Mouse (Mus musculus) thymus, adult 2 months (tissue): Measurements from ENCODE around the gene Appl1. TPM values are rescaled to one million over a fixed set of nuclear protein-coding genes. Genes with fewer than 3 reads are reported as not detected.
"Not testable (repeated sequence)": the region's sequence is repeated elsewhere in the genome, so short reads cannot be mapped to it uniquely, and the experiment has no call there.

Experiments
- DNase-seq: peaks from one replicate; pipeline ENCODE4 v3.0.0; 2021
- H3K27ac ChIP-seq: fragments of 200-500 bp; 2 replicates; pipeline ENCODE4 v1.5.1; 2012; ENCODE audit warnings: low read length, control low read depth; ENCODE audit not compliant: control insufficient read depth, insufficient read depth
- H3K27me3 ChIP-seq: fragments of 200-500 bp; 2 replicates; pipeline ENCODE4 v1.6.1; 2012; ENCODE audit warnings: mild to moderate bottlenecking, low read length, moderate library complexity, mixed read lengths; ENCODE audit not compliant: control insufficient read depth, insufficient read depth
- H3K36me3 ChIP-seq: fragments of 200-500 bp; 2 replicates; pipeline ENCODE4 v1.6.1; 2012; ENCODE audit warnings: mild to moderate bottlenecking, low read length, moderate library complexity; ENCODE audit not compliant: control insufficient read depth, insufficient read depth
- H3K4me1 ChIP-seq: fragments of 200-500 bp; replicated peaks from 2 replicates; pipeline ENCODE4 v1.6.1; 2012; ENCODE audit warnings: low read length; ENCODE audit not compliant: control insufficient read depth, insufficient read depth
- H3K4me3 ChIP-seq: fragments of 200-500 bp; 2 replicates; pipeline ENCODE4 v1.5.1; 2012; ENCODE audit warnings: mild to moderate bottlenecking, low read length, control low read depth, moderate library complexity; ENCODE audit not compliant: control insufficient read depth, insufficient read depth
- CTCF ChIP-seq: fragments of 200-500 bp; IDR thresholded peaks from 2 replicates; pipeline ENCODE4 v1.5.1; 2012; ENCODE audit warnings: mild to moderate bottlenecking, control low read depth, low read length, moderate library complexity, borderline replicate concordance; ENCODE audit not compliant: control insufficient read depth, poor library complexity, insufficient read depth; ENCODE audit errors: extremely low read depth
- POLR2A ChIP-seq: fragments of 200-500 bp; IDR thresholded peaks from 2 replicates; pipeline ENCODE4 v1.6.1; 2012; ENCODE audit warnings: mild to moderate bottlenecking, low read length, control low read depth, moderate library complexity; ENCODE audit not compliant: control insufficient read depth, poor library complexity, insufficient read depth; ENCODE audit errors: extremely low read depth
- WGBS: fragments of 180-500 bp; shearing (Covaris S2); methylation state at CpG from one replicate; pipeline ENCODE4 v1.1.7; 2018; 5-methylcytosine and 5-hydroxymethylcytosine counted together
- polyA plus RNA-seq: library from polyadenylated mRNA; depleted of rRNA; stranded (reverse); fragments of >200 nt; gene quantifications from 2 replicates; pipeline ENCODE4 v1.2.3, GENCODE M21; 2012

The Appl1 gene
- polyA plus RNA-seq, 1 experiment, result 10.7 TPM

GRCm38 (mm10) chr14:26934891-26935290, 36.1 kb downstream of the Appl1 start:
- H3K27ac ChIP-seq, result no peak overlapping the region
- no peak for TF ChIP-seq POLR2A
- no peak for TF ChIP-seq CTCF
- no peak overlapping the region for H3K4me3 ChIP-seq
- no peaks in the 10 kb centered on the region for H3K4me1 ChIP-seq
- no peaks in the 10 kb centered on the region for H3K27me3 ChIP-seq
- no peak for DNase-seq
- 77% methylated on average over 3 of the region's 3 CpGs for WGBS
- H3K36me3 ChIP-seq, result 0 out of 2 replicates have a peak, but pooled peaks cover 7% of the 10 kb centered on the region

GRCm38 (mm10) chr14:26923702-26924421, 47.2 kb downstream of the Appl1 start:
- peaks cover 26% of the 10 kb centered on the region for H3K36me3 ChIP-seq
- H3K27ac ChIP-seq, result no peak overlapping the region; the same call in 1 of the 2 replicates
- 90% methylated on average over 5 of the region's 5 CpGs for WGBS
- no peak for TF ChIP-seq POLR2A
- no peak for TF ChIP-seq CTCF
- DNase-seq, result no peak
- H3K27me3 ChIP-seq, result no peaks in the 10 kb centered on the region
- no peaks in the 10 kb centered on the region; the same call in 1 of the 2 replicates for H3K4me1 ChIP-seq
- H3K4me3 ChIP-seq, result no peak overlapping the region

GRCm38 (mm10) chr14:26919310-26919709, 51.7 kb downstream of the Appl1 start:
- Histone ChIP-seq H3K4me1 (no peaks in the 10 kb centered on the region), H3K27ac (no peak overlapping the region), H3K27me3 (no peaks in the 10 kb centered on the region), H3K36me3 (peaks cover 17% of the 10 kb centered on the region), H3K4me3 (no peak overlapping the region)
- TF ChIP-seq POLR2A (no peak), CTCF (no peak)
- no peak for DNase-seq
- WGBS, result 96% methylated on average over 3 of the region's 3 CpGs

- WGBS, result 94% methylated on average over 9 of the region's 9 CpGs
- TF ChIP-seq POLR2A, result no peak
- TF ChIP-seq CTCF, result no peak
- H3K27ac ChIP-seq, result no peak overlapping the region
- H3K36me3 ChIP-seq, result no peaks in the 10 kb centered on the region
- DNase-seq, result no peak
- no peaks in the 10 kb centered on the region for H3K27me3 ChIP-seq
- H3K4me3 ChIP-seq, result no peak overlapping the region
- no peaks in the 10 kb centered on the region for H3K4me1 ChIP-seq
Measured at GRCm38 (mm10) chr14:26913681-26914268, 57.3 kb downstream of the Appl1 start.

GRCm38 (mm10) chr14:26911826-26912225, 59.2 kb downstream of the Appl1 start:
- H3K27me3 ChIP-seq, result no peaks in the 10 kb centered on the region
- DNase-seq, result no peak
- no peak overlapping the region for H3K27ac ChIP-seq
- no peaks in the 10 kb centered on the region for H3K36me3 ChIP-seq
- no peak for TF ChIP-seq CTCF
- TF ChIP-seq POLR2A, result no peak
- H3K4me1 ChIP-seq, result no peaks in the 10 kb centered on the region
- 96% methylated on average over 13 of the region's 13 CpGs for WGBS
- H3K4me3 ChIP-seq, result no peak overlapping the region

- no peak overlapping the region for H3K27ac ChIP-seq
Measured at GRCm38 (mm10) chr14:26911201-26911600, 59.8 kb downstream of the Appl1 start.

GRCm38 (mm10) chr14:26910461-26910860, 60.6 kb downstream of the Appl1 start:
- not testable (repeated sequence) for H3K36me3 ChIP-seq, H3K4me1 ChIP-seq, H3K27me3 ChIP-seq, H3K27ac ChIP-seq, DNase-seq, H3K4me3 ChIP-seq
- 90% methylated on average over 9 of the region's 9 CpGs for WGBS

More at GRCm38 (mm10) chr14:26911201-26911600, 59.8 kb downstream of the Appl1 start:
- TF ChIP-seq POLR2A, result no peak
- TF ChIP-seq CTCF, result no peak
- no peak for DNase-seq
- Histone ChIP-seq H3K4me1 (no peaks in the 10 kb centered on the region), H3K4me3 (no peak overlapping the region), H3K27me3 (no peaks in the 10 kb centered on the region), H3K36me3 (no peaks in the 10 kb centered on the region)
- 86% methylated on average over 6 of the region's 6 CpGs for WGBS
